Mouse (Mus musculus) ZHBTc4 (cell line): ENCODE measurements around the gene Notum.

Source experiments
- DNase-seq: peaks from one replicate; pipeline ENCODE4 v3.0.0-alpha.2; 2011; ENCODE audit warnings: low read depth, low spot score

Gene Notum

GRCm38 (mm10) chr11:120617519-120618112 is 43.4 kb downstream of the Notum start, which contains the start of gene Pcyt2:
Pcyt2 (minus strand) TSS chr11:120617936.
- peak; percentile 98 for DNase-seq

- no peak for DNase-seq
Observed at GRCm38 (mm10) chr11:120616617-120617294, 44.2 kb downstream of the Notum start.

GRCm38 (mm10) chr11:120615606-120616203 is 45.3 kb downstream of the Notum start:
- no peak for DNase-seq

GRCm38 (mm10) chr11:120615167-120615566 is 45.8 kb downstream of the Notum start:
- no peak for DNase-seq

GRCm38 (mm10) chr11:120613976-120614375 is 47.0 kb downstream of the Notum start:
- DNase-seq, result no peak

GRCm38 (mm10) chr11:120613481-120613972 is 47.4 kb downstream of the Notum start:
- DNase-seq, result no peak

- peak; percentile 74 for DNase-seq
Observed at GRCm38 (mm10) chr11:120612763-120613162, 48.2 kb downstream of the Notum start.

GRCm38 (mm10) chr11:120610477-120611046 is 50.4 kb downstream of the Notum start:
- no peak for DNase-seq

GRCm38 (mm10) chr11:120609250-120609649 is 51.7 kb downstream of the Notum start:
- DNase-seq, result peak; percentile 90

GRCm38 (mm10) chr11:120608241-120609034 is 52.5 kb downstream of the Notum start, which contains the start of gene Npb:
Npb (plus strand) TSS chr11:120608477.
- peak; percentile 51 for DNase-seq

GRCm38 (mm10) chr11:120606764-120607163 is 54.2 kb downstream of the Notum start:
- peak; percentile 67 for DNase-seq

- DNase-seq, result no peak
Observed at GRCm38 (mm10) chr11:120605667-120606066, 55.3 kb downstream of the Notum start.
